Mouse (Mus musculus) Patski (cell line): ENCODE results near the gene Ecsit. TPM values are rescaled to one million over a fixed set of nuclear protein-coding genes. Genes with fewer than 3 reads are reported as not detected.

Experiments used
- ATAC-seq: fragments of 100-300 bp; one replicate; pipeline ENCODE4 v1.8.0; 2021
- CTCF ChIA-PET: fragments of 350-600 bp; sonication (Branson Sonifier 250); formaldehyde crosslinking; loops from one replicate; lab custom pipeline; 2022; ENCODE audit warnings: inconsistent platforms; lab: Charles Lee
- POLR2A ChIA-PET: fragments of 350-600 bp; sonication (Branson Sonifier 250); formaldehyde crosslinking; loops from one replicate; lab custom pipeline; 2022; ENCODE audit warnings: antibody characterized with exemption, inconsistent platforms; lab: Charles Lee
- DNase-seq: peaks from one replicate; pipeline ENCODE4 v3.0.0-alpha.2; 2011; ENCODE audit warnings: low read depth, low spot score
- H3K27me3 ChIP-seq: fragments of 371-371 bp; one replicate; pipeline ENCODE4 v1.5.1; 2021
- CTCF ChIP-seq: fragments of 100-300 bp; IDR thresholded peaks from one replicate; pipeline ENCODE4 v1.5.1; 2021
- in situ Hi-C: fragments of 300-500 bp; cut with MboI; formaldehyde crosslinking; loops from 3 replicates; pipeline ENCODE4 v1.11.1; 2018; ENCODE audit warnings: low pct_unique_long_range_greater_than_20kb, mixed read lengths
- polyA plus RNA-seq: library from polyadenylated mRNA; unstranded; gene quantifications from one replicate; pipeline ENCODE4 v1.2.3, GENCODE M21; 2021

The Ecsit gene
- polyA plus RNA-seq, 1 experiment from 2014 or later: 44.3 TPM

DNA sequence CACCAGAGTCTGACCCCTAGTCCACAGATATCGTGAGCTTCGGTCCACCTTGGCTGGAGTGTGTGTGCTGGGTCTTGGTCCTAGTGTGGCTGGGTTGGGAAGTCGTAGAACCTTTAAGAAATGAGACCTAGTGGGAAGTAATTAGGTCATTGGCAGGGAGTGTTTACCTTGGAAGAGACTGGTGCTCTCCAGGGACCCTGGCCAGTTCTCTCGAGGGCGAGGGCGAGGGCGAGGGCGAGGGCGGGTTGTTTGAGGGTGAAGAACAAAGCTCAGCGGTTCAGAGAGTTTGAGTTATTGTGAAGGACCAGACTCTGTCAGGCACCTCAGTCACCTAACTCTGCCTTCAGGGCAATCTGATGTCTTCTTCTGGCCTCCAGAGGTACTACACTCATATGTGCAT is 47.4 kb downstream of the Ecsit start:
- no peak for DNase-seq
- H3K27me3 ChIP-seq: peaks cover 12% of the 10 kb centered on the region
- CTCF ChIA-PET: no interaction called here
- in situ Hi-C loops: no loop called here
- no peak for TF ChIP-seq CTCF
- POLR2A ChIA-PET: no interaction called here
- ATAC-seq: no peak

DNA sequence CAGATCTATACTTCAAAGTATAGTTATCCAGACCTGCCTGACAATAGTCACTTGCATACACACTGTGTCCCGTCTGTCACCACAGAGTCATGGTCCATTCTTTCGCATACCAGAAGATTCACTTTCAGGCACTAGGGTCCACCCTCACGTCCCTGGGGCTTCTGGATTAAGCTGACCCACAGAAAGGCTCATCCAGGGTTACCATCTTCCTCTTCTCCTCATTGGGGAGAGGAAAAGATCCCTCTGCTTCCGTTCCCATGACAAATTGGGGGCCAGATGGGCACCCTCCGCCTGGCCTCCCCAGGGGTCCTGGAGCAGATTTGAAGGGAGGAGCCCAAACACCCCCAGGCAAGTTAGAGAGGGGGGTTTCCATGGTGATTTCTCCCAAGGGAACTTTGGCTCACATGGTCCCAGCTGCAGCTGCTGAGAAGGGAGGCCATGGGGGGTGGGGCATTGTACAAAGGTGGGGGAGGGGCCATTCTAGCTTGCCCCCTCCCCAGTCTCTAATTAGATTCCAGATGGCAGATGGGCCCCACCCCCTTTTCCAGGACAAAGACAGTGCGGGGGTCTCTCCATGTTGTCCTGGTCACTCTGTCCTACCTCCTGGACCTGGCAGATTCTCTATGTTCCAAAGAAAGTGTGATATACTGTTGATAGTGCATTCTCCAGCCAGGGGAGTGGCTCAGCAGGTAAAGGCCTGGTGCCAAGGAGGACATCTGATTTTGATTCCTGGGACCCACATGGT is 49.8 kb downstream of the Ecsit start:
- TF ChIP-seq CTCF: no peak
- ChIA-PET CTCF (no interaction called here), POLR2A (no interaction called here)
- in situ Hi-C loops: no loop called here
- DNase-seq (no peak), ATAC-seq (no peak)
- peaks cover 3% of the 10 kb centered on the region for H3K27me3 ChIP-seq

DNA sequence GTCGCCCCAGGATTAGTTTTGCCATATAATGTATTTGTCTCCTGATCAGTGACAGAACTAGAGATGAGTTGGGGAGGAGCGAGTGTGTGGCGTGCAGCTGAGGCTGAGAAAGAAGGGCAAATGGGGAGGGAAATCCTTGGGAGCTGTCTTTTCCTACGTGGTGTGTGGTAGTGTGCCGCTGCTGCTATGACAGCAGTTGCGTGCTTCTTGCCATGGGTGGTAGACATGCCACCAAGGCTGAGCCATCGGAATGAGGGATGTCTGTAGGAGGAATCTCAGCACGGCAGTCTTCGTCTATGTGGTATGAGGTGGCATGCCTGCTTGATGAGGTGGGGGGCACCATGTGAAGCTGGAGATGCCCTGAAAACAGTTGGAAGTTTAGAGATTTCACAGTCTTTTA is 54.9 kb downstream of the Ecsit start:
- CTCF ChIA-PET: no interaction called here
- POLR2A ChIA-PET: no interaction called here
- peaks cover 11% of the 10 kb centered on the region for H3K27me3 ChIP-seq
- no peak for ATAC-seq
- DNase-seq: no peak
- no peak for TF ChIP-seq CTCF
- in situ Hi-C loops: no loop called here

DNA sequence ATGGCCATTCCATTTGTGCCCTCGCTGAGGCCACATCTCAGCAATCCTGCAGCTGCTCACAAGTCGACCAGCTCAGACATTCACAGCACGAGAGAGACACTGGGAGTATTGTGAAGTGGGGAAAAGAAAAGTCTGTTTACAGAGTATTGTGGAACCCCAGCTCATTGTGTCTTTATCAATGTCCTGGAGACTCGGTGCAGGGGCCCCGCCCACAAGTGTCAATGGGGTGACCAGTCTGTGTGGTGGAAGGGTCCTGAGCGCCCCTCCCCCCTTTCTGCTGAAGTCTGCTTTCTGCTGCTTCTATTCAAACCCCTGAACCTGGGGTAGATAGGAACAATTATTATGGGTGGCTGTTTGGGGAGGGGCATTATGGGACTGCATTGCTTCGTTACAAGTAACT is 56.8 kb downstream of the Ecsit start:
- no peak for DNase-seq
- ChIA-PET CTCF (no interaction called here), POLR2A (no interaction called here)
- H3K27me3 ChIP-seq: peaks cover 18% of the 10 kb centered on the region
- in situ Hi-C loops: no loop called here
- no peak for TF ChIP-seq CTCF
- no peak for ATAC-seq

DNA sequence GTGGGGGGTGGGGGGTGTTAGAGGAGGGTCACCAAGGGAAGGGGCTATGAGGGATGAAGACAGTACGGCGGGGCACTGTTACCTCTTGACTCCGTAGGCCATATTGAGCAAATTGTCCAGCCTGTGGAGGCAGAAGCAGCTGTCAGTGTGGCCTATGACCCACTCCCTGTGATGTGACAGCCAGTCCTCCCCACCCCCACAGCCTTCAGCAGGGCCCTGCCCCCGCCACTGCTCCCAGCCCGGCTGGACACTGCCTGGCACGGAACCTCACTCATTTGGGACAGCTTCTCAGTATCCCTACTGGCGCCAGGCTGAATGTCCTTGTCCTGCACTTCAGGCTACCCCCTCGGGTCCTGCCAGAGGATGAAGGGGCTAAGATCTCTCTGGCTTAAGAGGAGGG is 60.6 kb downstream of the Ecsit start:
- in situ Hi-C loops: no loop called here

More for the DNA sequence above, 60.6 kb downstream of the Ecsit start:
- peaks cover 19% of the 10 kb centered on the region for H3K27me3 ChIP-seq
- CTCF ChIA-PET: no interaction called here
- no peak for DNase-seq
- POLR2A ChIA-PET: no interaction called here
- no peak for TF ChIP-seq CTCF
- ATAC-seq: no peak

Other genes with a start within 250 kb of the Ecsit start
- gene Angptl8, start 249.9 kb downstream of the Ecsit start, polyA plus RNA-seq: 15.2 TPM
- 36.1 TPM for gene Dock6, start 232.8 kb downstream of the Ecsit start, polyA plus RNA-seq
- 22.1 TPM for gene Rab3d, start 167.2 kb downstream of the Ecsit start, polyA plus RNA-seq
- gene Ccdc159, start 158.0 kb downstream of the Ecsit start, polyA plus RNA-seq: 12.2 TPM
- 54.8 TPM for gene Tmem205, start 157.9 kb downstream of the Ecsit start, polyA plus RNA-seq
- 22.1 TPM for gene Plppr2, start 148.4 kb downstream of the Ecsit start, polyA plus RNA-seq
- 14.0 TPM for gene Swsap1, start 129.7 kb downstream of the Ecsit start, polyA plus RNA-seq
- 8.5 TPM for gene Epor, start 121.9 kb downstream of the Ecsit start, polyA plus RNA-seq
- 41.7 TPM for gene Rgl3, start 96.0 kb downstream of the Ecsit start, polyA plus RNA-seq
- 7.5 TPM for gene Ccdc151, start 82.8 kb downstream of the Ecsit start, polyA plus RNA-seq
- gene Prkcsh, start 82.6 kb downstream of the Ecsit start, polyA plus RNA-seq: 276 TPM
- gene Elavl3, start 33.4 kb downstream of the Ecsit start, polyA plus RNA-seq: 0.10 TPM
- not detected for gene Gm49318, start 14.2 kb downstream of the Ecsit start, polyA plus RNA-seq
- gene Zfp653, start 14.1 kb downstream of the Ecsit start, polyA plus RNA-seq: 10.9 TPM
- gene Cnn1, start 13.8 kb upstream of the Ecsit start, polyA plus RNA-seq: 408 TPM
- gene Elof1, start 31.7 kb upstream of the Ecsit start, polyA plus RNA-seq: 123 TPM
- not detected for gene Acp5, start 50.3 kb upstream of the Ecsit start, polyA plus RNA-seq
- 72.3 TPM for gene Pigyl, start 71.4 kb upstream of the Ecsit start, polyA plus RNA-seq
- gene Zfp872, start 102.7 kb upstream of the Ecsit start, polyA plus RNA-seq: not detected
- 32.9 TPM for gene Zfp809, start 140.3 kb upstream of the Ecsit start, polyA plus RNA-seq
- 0.27 TPM for gene Zfp599, start 174.5 kb upstream of the Ecsit start, polyA plus RNA-seq
- 12.5 TPM for gene Zfp810, start 222.2 kb upstream of the Ecsit start, polyA plus RNA-seq